Mouse (Mus musculus) hematopoietic stem cell, adult 5-6 weeks (primary cell): Measurements from ENCODE around the gene Ddx18. TPM values are rescaled to one million over a fixed set of nuclear protein-coding genes. Genes with fewer than 3 reads are reported as not detected.

Experiments
- ATAC-seq, 2 experiments: fragments of 125-278 bp in 1 of 2; replicated peaks in 1 of 2; 2 replicates each; pipeline ENCODE4 v1.8.0; 2016 to 2017; ENCODE audit warnings: inconsistent platforms in 2 of 2, mild to moderate bottlenecking in 2 of 2, moderate number of reproducible peaks in 2 of 2, low read depth in 1 of 2, moderate TSS enrichment in 1 of 2; ENCODE audit not compliant: low FRiP score in 2 of 2, poor library complexity in 2 of 2, severe bottlenecking in 2 of 2, insufficient read depth in 1 of 2, low TSS enrichment in 1 of 2
- total RNA-seq: library from RNA; stranded (forward); fragments of 172-1452, 232-1000 nt; gene quantifications from 2 replicates; pipeline ENCODE4 v1.2.3, GENCODE M21; 2017

Ddx18 gene
- total RNA-seq, 1 experiment from 2014 or later, result 89.5 TPM

DNA sequence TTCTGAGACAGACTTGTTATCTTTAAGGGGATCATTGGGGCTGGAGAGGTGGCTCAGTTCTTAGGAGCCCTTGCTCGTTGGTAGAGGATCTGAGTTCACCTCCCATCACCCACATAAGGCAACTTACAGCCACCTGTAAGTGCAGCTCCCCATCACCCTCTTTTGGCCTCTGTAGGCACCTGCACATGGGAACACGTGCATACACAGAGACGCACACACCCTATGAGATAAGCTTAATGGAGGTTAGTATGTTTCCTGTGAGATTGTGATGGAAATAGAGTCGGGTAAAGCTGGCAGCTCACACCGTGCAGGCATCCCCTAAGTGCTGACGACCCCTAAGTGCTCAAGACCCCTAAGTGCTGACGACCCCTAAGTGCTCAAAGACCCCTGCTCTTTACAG lies 36.4 kb downstream of the Ddx18 start:
- no peak for ATAC-seq

DNA sequence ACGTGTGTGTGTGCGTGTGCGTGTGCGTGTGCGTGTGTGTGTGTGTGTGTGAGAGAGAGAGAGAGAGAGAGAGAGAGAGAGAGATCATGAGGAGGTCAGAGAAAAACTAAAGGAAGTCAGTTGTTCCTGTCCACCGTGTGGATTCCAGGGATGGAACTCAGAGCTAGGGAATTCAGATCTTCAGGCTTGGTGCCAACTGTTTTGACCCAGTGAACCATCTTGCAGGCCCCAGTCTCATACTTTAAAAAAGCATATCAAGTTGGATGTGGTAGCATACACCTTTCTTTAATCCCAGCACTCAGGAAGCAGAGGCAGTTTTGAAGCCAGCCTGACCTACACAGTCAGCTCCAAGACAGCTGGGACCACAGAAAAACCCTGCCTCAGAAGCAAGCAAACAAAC lies 38.5 kb downstream of the Ddx18 start:
- no peak for ATAC-seq

DNA sequence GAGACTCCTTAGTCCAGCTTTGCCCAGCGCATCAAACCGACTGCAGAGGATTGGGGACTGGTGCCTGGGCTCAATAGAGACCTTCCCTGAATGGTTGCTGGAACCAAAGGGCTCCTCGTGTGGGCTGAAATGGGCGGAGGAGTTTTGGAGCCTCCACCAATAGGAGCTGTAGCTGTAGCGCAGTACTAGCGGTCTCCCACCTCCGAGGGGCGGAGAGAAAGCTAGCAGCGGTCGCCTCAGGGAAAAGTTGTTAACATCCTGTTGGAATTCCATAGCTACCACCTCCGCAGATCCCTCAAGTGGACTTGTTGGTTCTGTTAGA lies 39.4 kb downstream of the Ddx18 start, which contains the start of gene Htr5b:
TSS of gene Htr5b (minus strand) at position 67 of the 322 bp plus-strand sequence.
- ATAC-seq, result 0 out of 4 replicates have a peak, but pooled peaks of 1 of the 2 experiments have one; percentile 32

DNA sequence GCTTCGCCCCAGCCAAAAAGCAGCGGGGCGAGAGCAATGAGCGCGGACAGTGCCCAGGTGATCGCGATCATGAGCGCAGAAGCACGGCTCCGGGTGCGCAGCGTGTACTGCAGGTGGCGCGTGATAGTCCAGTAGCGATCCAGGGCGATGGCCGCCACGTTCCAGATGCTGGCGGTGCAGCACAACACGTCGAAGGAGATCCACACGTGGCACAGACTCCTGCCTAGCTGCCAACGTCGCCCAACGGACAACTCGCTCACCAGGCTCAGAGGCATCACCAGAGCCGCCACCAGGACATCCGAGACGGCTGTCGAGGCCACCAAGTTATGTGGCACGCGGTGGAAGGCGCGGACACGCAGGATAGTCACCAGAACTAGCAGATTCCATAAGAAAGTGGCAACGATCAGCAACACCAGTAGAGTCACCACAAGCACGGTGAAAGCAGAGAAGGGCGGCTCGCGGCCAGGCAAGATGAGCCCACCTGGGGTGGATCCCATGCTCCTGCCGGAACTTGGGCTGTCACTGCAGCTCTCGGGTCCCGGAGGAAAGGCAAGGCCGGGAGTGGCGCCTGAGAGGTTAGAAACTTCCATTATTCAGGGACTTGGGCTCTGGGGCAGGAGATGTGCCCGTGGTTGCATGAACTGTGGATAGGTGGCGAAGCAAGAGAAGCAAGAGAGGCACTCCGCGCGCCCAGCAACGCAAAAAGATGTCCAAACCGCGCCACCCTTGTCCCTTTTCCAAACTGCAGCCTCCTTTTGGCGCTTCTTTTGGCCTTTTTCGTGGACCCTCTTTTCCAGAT lies 40.0 kb downstream of the Ddx18 start:
- ATAC-seq, result peak in 1 of 2 experiments; percentile 32; a peak in 1 of 4 replicates

DNA sequence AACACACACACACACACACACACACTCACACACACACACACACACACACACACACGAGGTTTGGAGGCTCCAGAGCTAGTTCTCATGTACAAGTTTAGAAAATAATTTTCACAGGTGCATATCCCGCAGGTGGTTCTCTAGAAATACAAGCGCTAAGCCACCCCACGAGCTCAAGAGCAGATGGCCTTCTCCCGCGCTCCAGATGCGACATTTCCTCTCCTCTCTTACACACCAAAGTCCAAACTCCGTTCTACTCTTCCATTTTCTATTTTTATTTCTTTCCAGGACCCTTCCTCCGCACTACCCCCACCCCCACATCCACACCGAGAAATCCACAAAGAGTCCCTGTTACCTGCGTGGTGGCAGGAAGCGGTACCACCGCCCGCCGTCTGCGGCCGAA lies 40.7 kb downstream of the Ddx18 start:
- ATAC-seq, result no peak

DNA sequence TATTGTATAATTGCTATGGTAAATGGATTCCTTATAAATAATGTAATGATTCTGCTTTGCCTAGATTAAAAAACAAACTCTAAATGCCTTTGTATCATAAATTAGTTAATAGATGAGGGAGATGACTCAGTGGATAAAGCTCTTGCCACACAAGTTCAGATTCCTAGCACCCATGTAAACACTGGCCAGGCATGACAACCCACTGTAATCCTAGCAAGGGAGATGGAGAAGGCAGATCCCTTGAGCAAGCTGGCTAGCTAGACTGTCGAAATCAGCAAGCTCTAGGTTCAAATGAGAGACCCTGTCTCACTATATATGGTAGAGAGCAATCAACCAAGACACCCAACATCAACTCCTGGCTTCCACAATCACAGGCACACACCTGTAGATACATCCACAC lies 49.2 kb downstream of the Ddx18 start:
- ATAC-seq, result no peak

DNA sequence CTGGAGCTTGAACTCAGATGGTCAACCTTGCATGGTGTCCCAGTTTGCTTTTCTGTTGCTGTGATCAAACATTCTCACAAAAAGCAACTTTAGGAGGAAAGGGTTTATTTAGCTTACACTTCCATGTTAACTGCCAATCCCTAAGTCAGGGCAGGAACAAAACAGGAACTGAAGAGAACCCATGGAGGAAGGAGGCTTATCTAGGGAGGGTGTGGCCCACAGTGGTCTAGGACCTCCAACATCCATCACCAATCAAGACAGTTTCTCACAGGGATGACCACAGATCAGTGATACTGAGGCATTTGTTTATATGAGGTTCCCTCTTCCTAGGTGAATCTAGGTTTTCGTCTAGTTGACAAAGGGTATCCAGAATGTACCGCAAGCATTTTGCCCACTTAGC lies 55.8 kb downstream of the Ddx18 start:
- ATAC-seq, result no peak

DNA sequence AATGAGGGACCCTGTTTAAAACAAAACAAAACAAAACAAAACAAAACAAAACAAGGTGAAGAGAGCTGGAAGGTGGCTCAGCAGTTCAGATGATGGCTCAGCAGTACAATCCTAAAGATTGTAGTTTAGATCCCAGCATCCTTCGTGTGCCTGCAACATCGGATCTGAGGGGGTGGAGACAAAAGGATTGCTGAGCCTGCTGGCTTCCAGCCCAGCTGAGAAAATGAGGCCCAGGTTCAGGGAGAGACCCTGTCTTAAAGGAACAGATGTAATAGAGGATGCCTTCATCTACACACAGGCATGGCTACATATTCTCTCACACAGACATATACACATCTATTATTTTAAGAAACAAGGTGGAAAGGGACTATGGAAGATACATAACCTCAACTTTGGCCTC lies 56.6 kb downstream of the Ddx18 start:
- no peak for ATAC-seq

DNA sequence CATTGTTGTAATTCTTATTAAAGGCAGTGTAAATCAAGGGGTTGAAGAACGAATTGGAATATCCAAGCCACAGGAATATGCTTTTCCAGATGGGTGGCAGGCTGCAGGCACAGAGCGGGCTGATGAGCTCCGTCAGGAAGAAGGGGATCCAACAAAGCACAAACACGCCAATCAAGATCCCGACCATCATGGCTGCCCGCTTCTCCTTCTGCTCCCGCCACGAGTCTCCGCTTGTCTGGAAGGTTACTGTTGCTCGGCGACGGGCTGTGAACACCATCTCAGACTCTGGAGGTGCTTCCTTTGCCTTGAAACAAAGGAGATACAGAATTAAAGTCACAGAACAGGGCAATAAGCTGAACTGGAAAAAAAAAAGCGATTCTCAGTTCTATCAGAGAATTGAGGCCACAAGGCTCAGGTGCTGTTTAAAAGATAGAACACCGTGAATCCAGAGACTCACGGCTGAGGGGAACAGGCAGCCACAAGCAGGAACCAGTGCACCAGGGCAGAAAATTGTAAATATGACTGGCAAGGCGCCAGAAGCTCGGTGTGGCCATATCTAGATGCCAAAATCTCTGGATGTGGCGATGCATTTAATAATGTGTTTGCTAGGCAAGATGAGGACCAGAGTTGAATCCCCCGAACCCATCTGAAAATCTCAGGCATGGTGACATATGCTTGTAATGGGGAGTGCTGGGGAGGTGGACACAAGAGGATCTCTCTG lies 57.2 kb downstream of the Ddx18 start:
- no peak for ATAC-seq

DNA sequence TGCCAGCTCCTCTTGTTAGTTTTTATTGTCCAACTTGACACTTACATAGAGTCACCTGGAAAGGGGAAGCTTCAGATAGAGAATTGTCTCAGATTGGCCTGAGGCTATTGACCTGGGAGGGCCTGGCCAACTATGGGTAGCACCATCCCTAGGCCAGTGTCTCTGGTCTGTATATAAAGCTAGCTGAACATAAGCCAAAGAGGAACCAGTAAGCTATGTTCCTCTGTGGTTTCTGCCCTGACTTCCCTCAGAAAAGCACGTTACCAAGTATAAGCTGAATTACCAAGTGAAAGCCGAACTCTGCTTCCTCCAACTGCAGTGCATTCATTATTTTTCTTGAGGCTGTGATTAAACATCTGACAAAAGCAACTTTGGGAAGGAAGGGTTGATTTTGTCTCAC lies 59.1 kb downstream of the Ddx18 start:
- ATAC-seq, result peak in 1 of 2 experiments; percentile 7; a peak in 1 of 4 replicates

Other genes starting within 250 kb of the Ddx18 start
- gene Insig2, start 235.4 kb downstream of the Ddx18 start, total RNA-seq, result 16.0 and 23.3 TPM in 2 replicates
- 18.4 and 18.8 TPM in 2 replicates for gene Ccdc93, start 136.9 kb downstream of the Ddx18 start, total RNA-seq
- gene Htr5b, start 39.5 kb downstream of the Ddx18 start, total RNA-seq, result not detected in 2 replicates